Mouse (Mus musculus) c-Kit-positive CD71-positive TER-119-negative erythroid progenitor cells, embryonic 14.5 days (primary cell): ENCODE measurements at regions not wholly inside any gene's neighbourhood (a gene's known extent, or its start where the extent isn't known, plus 50 kb on each side); places are given as distances from the start of the nearest gene placed in this dataset.
A peak's percentile ranks its signal among the peaks of the same experiment; 100 is the strongest.

ENCODE experiments used
- DNase-seq: peaks from one replicate; pipeline ENCODE4 v3.0.0-alpha.2; 2013; ENCODE audit warnings: low read depth

DNA sequence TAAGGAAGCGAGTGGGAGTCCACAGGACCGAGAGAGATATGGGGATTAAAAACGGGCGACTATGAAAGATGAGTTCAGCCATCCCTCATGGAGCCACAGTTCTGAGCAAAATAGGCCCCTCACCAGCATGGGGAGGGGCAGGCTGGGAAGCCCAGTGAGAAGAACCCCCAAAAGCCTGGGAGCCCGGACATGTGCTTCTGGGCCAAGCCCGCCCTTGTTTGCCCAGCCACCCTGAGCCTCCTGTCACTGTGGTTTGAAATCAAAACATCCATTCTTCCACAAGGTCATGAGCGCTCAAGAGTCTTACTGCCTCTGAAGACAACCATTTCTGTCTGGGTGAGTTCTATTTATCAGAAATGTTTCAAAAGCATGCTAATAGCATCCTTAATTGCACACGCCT, 105.0 kb upstream of the Bcl6 start:
- no peak for DNase-seq

GRCm38 (mm10) chr16:24092616-24093525, 104.2 kb upstream of the Bcl6 start:
- no peak for DNase-seq

DNA sequence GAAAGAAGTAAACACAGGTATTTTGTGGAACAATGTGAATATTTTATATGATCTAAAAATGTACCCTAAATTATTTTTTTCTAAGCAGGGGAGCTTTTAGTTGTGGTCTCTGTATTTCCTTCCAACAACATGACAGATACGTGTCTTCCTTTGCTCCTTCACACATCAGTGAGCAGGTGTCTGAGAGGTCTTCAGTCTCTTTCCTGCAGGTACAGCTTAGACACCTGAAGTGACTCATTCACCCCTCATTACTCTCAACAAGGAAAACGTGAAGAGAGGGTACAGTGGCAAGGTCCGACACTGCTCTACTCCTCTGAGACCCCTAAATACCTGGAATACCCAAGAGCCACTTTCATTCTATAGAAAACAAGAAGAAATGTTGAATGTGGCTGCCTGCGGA, 103.5 kb upstream of the Bcl6 start:
- DNase-seq = no peak

GRCm38 (mm10) chr16:24090981-24091380, 102.3 kb upstream of the Bcl6 start:
- no peak for DNase-seq

DNA sequence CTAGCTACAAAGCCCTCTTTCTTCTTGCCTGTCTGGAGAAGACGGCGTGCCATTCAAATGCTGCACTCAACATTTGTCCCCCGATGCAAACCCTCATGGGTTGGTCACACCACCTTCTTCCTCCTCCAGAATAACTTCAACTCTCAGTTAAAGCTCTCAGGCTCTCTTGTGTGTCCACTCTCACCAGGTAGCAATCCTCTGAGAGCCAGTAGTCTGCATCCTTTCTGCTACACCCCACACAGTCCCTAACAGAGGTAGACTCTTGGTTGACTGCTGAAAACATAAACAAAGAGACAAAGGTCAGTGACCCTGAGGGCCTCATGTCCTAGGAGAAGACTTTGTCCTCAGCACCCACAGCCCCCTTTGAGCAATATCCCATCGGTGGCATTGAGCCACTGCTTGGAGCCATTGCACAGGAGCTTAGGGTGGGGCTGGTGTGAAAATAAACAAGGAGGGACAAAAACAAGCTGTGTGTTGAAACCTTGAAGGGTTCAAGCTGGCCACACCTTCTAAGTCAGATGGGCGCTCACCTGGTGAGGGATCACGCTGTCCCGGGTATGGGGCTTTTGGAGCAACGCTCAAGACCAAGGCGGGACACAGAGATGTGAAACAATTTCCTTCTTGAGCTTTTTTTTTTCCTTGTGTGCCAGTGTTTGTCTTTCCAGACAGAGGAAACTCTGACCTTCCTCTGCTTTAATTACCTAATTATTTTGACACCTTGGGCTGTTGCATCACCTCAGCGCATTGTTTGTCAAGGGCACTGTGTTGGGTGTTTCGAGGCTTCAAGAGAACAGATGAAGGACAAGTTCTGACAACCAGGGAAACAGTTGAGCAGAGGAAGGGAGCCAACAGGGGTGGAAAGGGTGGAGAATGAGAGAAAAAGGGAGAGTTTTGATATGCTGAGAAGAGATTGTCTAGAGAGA, 101.4 kb upstream of the Bcl6 start:
- no peak for DNase-seq

DNA sequence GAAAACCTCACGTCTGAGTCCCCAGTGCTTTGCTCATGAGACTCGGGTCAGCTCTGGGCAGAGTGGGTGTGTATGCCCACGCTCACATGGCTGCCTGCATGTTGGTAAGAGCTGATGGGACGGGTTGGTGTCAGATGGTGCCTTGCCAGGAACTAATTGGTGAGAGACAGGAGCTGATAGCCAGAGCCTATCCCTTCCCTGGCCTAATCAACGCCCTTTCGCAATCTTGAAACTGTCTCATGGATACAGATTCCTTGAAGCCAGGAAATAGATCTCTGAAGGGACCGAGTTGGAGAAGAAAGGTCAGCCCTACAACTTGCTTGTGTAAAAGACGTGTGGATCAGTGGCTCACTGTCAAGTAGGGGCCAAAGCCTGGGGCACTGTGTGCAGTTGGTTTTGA, 95.3 kb upstream of the Bcl6 start:
- no peak for DNase-seq

DNA sequence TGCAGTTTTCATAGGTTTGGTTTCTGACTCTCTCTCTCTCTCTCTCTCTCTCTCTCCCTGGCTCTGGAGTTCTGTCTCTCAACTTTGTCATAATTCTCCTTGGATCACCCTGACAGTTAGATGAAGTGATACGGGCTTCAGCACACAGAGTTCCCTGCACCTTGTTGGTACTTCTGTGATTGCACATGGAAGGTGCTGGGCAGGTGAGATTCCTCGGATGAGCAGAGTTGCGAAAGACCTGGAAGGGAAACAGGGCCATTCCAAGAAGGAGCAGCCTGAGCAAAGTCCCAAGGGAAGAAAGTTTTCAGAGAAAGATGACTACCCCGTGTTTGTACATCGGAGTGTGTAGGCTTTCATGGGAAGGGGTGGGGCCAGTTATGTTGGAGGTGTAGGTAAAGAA, 91.8 kb upstream of the Bcl6 start:
- DNase-seq = no peak

DNA sequence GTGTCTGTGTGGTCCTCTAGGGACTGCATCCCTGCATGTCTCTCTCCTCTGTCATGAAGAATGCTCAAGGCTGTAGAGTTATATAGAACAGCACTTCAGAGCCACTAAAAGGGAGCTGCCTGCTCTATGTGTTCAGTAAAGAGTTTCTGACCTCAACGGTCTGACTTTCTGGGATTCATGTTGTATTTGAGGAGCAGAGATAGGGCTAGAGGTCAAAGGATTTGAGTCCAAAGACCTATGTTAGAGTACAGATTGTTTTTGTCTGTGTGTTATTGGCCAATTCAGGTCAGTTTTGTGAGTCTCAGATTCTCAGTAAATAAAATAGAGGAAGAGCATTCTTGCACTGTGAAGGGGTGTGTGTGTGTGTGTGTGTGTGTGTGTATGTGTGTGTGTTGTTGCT, 90.0 kb upstream of the Bcl6 start:
- no peak for DNase-seq

DNA sequence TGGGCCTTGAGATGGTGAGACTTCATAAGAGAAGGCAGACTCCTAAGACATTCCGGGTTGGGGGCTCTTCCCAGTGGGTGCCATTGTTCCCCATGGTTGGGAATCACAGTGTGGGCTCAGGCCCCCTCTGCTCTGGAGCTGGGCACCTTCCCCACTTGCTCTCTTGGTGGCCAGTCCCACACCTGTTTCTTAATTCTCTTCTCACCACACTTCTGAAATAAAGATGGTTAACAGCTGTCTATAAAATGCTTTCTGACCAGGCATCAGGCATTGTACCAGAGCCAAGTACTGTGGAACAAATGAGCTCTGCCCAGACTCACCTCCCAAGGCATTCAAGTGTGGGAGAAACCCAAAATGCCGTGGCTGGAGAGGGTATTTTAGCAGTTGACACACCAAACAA, 88.8 kb upstream of the Bcl6 start:
- DNase-seq = no peak

GRCm38 (mm10) chr16:24076799-24077136, 88.1 kb upstream of the Bcl6 start:
- no peak for DNase-seq

- no peak for DNase-seq
Observed at GRCm38 (mm10) chr16:24076109-24076798, 87.6 kb upstream of the Bcl6 start.

- no peak for DNase-seq
Observed at GRCm38 (mm10) chr16:24073613-24074244, 85.1 kb upstream of the Bcl6 start.

GRCm38 (mm10) chr16:24073065-24073464, 84.4 kb upstream of the Bcl6 start:
- DNase-seq = no peak

- DNase-seq = no peak
Observed at GRCm38 (mm10) chr16:24069411-24069810, 80.8 kb upstream of the Bcl6 start.

DNA sequence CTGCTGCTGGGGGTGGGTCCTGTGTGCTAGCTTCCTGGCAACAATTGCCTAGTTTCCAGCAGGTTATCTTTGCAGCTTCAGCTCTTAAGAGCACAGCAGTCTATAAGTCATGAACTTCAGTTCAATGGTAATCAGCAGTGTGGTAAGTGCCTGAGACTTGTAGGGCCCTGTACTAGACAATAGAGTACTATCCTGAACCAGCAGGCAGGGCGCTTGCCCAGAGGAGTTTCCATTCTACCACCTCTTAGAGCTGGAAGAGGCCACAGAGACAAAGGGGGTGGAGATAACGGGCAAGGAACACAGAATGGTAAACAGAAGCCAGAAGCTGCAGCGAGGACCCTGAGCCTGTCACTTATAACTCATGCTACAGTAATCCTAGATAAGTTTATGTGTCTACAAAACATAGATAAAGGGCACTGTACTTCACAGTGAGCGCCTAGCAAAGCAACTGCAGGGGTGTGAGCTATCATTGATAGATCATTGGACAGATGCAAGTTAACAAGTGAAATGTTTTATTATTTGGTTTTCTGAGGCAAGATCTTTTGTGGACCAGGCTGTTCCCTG, 79.7 kb upstream of the Bcl6 start:
- DNase-seq = peak; percentile 23

- peak; percentile 24 for DNase-seq
Observed at GRCm38 (mm10) chr16:24062314-24062713, 73.7 kb upstream of the Bcl6 start.

DNA sequence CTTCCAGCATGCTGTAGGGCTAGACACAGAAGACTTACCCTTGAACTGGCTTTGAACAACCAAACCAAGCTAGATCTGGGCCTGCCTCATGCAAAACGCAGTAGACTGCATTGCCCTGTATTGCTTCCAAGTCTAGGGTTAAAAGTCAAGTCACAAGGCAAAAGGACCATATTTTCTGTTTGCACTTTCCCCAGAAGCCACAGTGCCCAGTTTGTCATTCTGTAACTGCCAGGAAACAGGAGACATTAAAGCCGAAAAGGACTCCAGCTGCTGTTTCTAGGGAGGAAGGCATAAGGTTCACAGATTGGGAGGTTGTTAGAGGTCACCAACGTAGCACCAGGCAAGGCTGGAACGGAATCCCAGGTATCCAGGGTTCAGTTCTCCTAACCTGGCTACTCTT, 72.8 kb upstream of the Bcl6 start:
- DNase-seq = no peak

- DNase-seq = no peak
Observed at GRCm38 (mm10) chr16:24059090-24059600, 70.5 kb upstream of the Bcl6 start.

GRCm38 (mm10) chr16:24056885-24057531, 68.4 kb upstream of the Bcl6 start:
- no peak for DNase-seq

- DNase-seq = no peak
Observed at GRCm38 (mm10) chr16:24056123-24056884, 67.7 kb upstream of the Bcl6 start.
